Comparison of ENCODE assay signal across 31 mouse cellular contexts in genomic region chr5:58822704-58823103, GRCm38 (mm10).
A peak's percentile ranks its signal among the peaks of the same experiment; 100 is the strongest.
DNase-seq lines count a peak whose midpoint lies in the region; ATAC-seq and TF ChIP-seq lines count a peak whose summit lies in the region.
"Had no signal": no experiment of that assay in that cellular context is flagged by ENCODE, and none has a peak within 500 bp of the region (broad histone marks: within the 10 kb centered on the region; RNA-seq: fewer than 3 reads in every experiment).

No protein-coding gene starts in this region.

- intact Hi-C loops in heart, postnatal 14 days (cut with DNase I): no loop called here

- no peaks in the 10 kb centered on the region for H3K9me3 ChIP-seq in forebrain, embryonic 11.5 days (ENCODE audit: control insufficient read depth, low read length)
- no peaks in the 10 kb centered on the region for H3K9me3 ChIP-seq in forebrain, embryonic 16.5 days (ENCODE audit: control insufficient read depth, low read length)
- H3K9me3 ChIP-seq: embryonic facial prominence, embryonic 12.5 days; embryonic facial prominence, embryonic 15.5 days; forebrain, embryonic 15.5 days; G1E; heart, embryonic 12.5 days; heart, embryonic 15.5 days had no signal

- no peak overlapping the region for H3K27ac ChIP-seq in forebrain, embryonic 11.5 days (ENCODE audit: low read depth, low read length)
- no peak overlapping the region for H3K27ac ChIP-seq in forebrain, embryonic 16.5 days (ENCODE audit: low read length)
- no peak overlapping the region for H3K27ac ChIP-seq in thymus, adult 2 months (ENCODE audit: control insufficient read depth, insufficient read depth, low read length)
- H3K27ac ChIP-seq: embryonic facial prominence, embryonic 12.5 days; embryonic facial prominence, embryonic 15.5 days; forebrain, embryonic 15.5 days; gastrocnemius, adult 2 months; heart, embryonic 15.5 days; hindbrain, embryonic 14.5 days; hindbrain, postnatal 0 days had no signal

- DNase-seq in forebrain, embryonic 11.5 days (ENCODE audit: low spot score): no peak
- DNase-seq in heart, adult 11 months: peak; percentile 45
- DNase-seq in heart, postnatal 14 days: no peak
- DNase-seq in retina, embryonic 14.5 days (ENCODE audit: low spot score): peak; percentile 22
- DNase-seq in thymus, adult 2 months: no peak
- DNase-seq: adrenal gland, postnatal 10 days; adrenal gland, postnatal 36 days; B cell, adult 2 months; cerebellum, adult 11 months; cerebellum, adult 2 months; cerebellum, postnatal 10 days; cerebellum, postnatal 36 days; gastrocnemius, adult 2 months; gastrocnemius, postnatal 14 days; heart, adult 18-20 months; heart, postnatal 10 days; heart, postnatal 4 days; kidney, adult 18-20 months had no signal

- 55% methylated on average over 4 of the region's 4 CpGs for WGBS in forebrain, embryonic 11.5 days
- 27% methylated on average over 4 of the region's 4 CpGs for WGBS in forebrain, embryonic 16.5 days
- 79% methylated on average over 4 of the region's 4 CpGs for WGBS in thymus, adult 2 months

- H3K9ac ChIP-seq in forebrain, embryonic 11.5 days (ENCODE audit: low read length): no peak overlapping the region
- no peak overlapping the region for H3K9ac ChIP-seq in forebrain, embryonic 16.5 days (replicated peaks; ENCODE audit: low read depth, low read length)
- H3K9ac ChIP-seq: embryonic facial prominence, embryonic 12.5 days; embryonic facial prominence, embryonic 15.5 days; forebrain, embryonic 15.5 days; heart, embryonic 12.5 days; heart, embryonic 15.5 days; hindbrain, embryonic 14.5 days had no signal

- no peak overlapping the region for H3K4me2 ChIP-seq in forebrain, embryonic 11.5 days (ENCODE audit: low read depth, low read length, severe bottlenecking)
- no peak overlapping the region for H3K4me2 ChIP-seq in forebrain, embryonic 16.5 days (ENCODE audit: low read length)
- H3K4me2 ChIP-seq: embryonic facial prominence, embryonic 12.5 days; embryonic facial prominence, embryonic 15.5 days; forebrain, embryonic 15.5 days; heart, embryonic 12.5 days; heart, embryonic 15.5 days; hindbrain, embryonic 14.5 days had no signal

- H3K27me3 ChIP-seq in forebrain, embryonic 11.5 days (ENCODE audit: control insufficient read depth, insufficient read depth, low read length): no peaks in the 10 kb centered on the region
- no peaks in the 10 kb centered on the region for H3K27me3 ChIP-seq in forebrain, embryonic 16.5 days (replicated peaks; ENCODE audit: control insufficient read depth, insufficient read depth, low read length)
- no peaks in the 10 kb centered on the region for H3K27me3 ChIP-seq in thymus, adult 2 months (ENCODE audit: control insufficient read depth, insufficient read depth, low read length)
- H3K27me3 ChIP-seq: CH12.LX; embryonic facial prominence, embryonic 12.5 days; embryonic facial prominence, embryonic 15.5 days; forebrain, embryonic 15.5 days; heart, embryonic 12.5 days; heart, embryonic 15.5 days had no signal

- no peaks in the 10 kb centered on the region for H3K36me3 ChIP-seq in forebrain, embryonic 11.5 days (ENCODE audit: control insufficient read depth, insufficient read depth, low read length)
- H3K36me3 ChIP-seq in forebrain, embryonic 16.5 days (ENCODE audit: control insufficient read depth, insufficient read depth): no peaks in the 10 kb centered on the region
- H3K36me3 ChIP-seq in thymus, adult 2 months (ENCODE audit: control insufficient read depth, insufficient read depth, low read length): no peaks in the 10 kb centered on the region
- H3K36me3 ChIP-seq: embryonic facial prominence, embryonic 12.5 days; embryonic facial prominence, embryonic 15.5 days; forebrain, embryonic 15.5 days; G1E; heart, embryonic 12.5 days; heart, embryonic 15.5 days had no signal

- TF ChIP-seq CTCF in thymus, adult 2 months (IDR thresholded peaks at IDR 0.05; ENCODE audit: borderline replicate concordance, control insufficient read depth, extremely low read depth, insufficient read depth, low read length, poor library complexity): no peak

- H3K4me1 ChIP-seq in forebrain, embryonic 11.5 days (replicated peaks; ENCODE audit: control insufficient read depth, insufficient read depth, low read length): no peaks in the 10 kb centered on the region
- no peaks in the 10 kb centered on the region for H3K4me1 ChIP-seq in forebrain, embryonic 16.5 days (replicated peaks; ENCODE audit: control insufficient read depth, insufficient read depth, low read length)
- no peaks in the 10 kb centered on the region for H3K4me1 ChIP-seq in thymus, adult 2 months (replicated peaks; ENCODE audit: control insufficient read depth, insufficient read depth, low read length)
- H3K4me1 ChIP-seq: embryonic facial prominence, embryonic 12.5 days; embryonic facial prominence, embryonic 15.5 days; forebrain, embryonic 15.5 days; heart, embryonic 12.5 days; heart, embryonic 15.5 days had no signal

- TF ChIP-seq POLR2A in thymus, adult 2 months (IDR thresholded peaks at IDR 0.05; ENCODE audit: control insufficient read depth, extremely low read depth, insufficient read depth, low read length, poor library complexity): no peak

- H3K4me3 ChIP-seq in forebrain, embryonic 11.5 days (ENCODE audit: low read depth, low read length): no peak overlapping the region
- H3K4me3 ChIP-seq in forebrain, embryonic 16.5 days (replicated peaks; ENCODE audit: low read length): no peak overlapping the region
- no peak overlapping the region for H3K4me3 ChIP-seq in thymus, adult 2 months (ENCODE audit: control insufficient read depth, insufficient read depth, low read length)
- H3K4me3 ChIP-seq: embryonic facial prominence, embryonic 12.5 days; embryonic facial prominence, embryonic 15.5 days; forebrain, embryonic 15.5 days; gastrocnemius, adult 2 months; heart, embryonic 12.5 days; heart, embryonic 15.5 days had no signal

- peak; percentile 53; the same call in 1 of the 2 replicates for ATAC-seq in forebrain, embryonic 11.5 days (replicated peaks; ENCODE audit: low FRiP score)
- ATAC-seq in forebrain, embryonic 16.5 days: no peak
- ATAC-seq: forebrain, embryonic 15.5 days; hindbrain, postnatal 0 days; inflammation-experienced regulatory T-cells, adult 6 months; intestine, embryonic 16.5 days; Patski had no signal

Comparison
In these comparisons a context has a peak if more than half of its experiments do, and no peak if none do; other contexts are left out.
1. DNase-seq: peak in heart, adult 11 months (single experiment) and retina, embryonic 14.5 days (single experiment); none in forebrain, embryonic 11.5 days (single experiment), heart, postnatal 14 days (0 of 2) and thymus, adult 2 months (single experiment).